Mouse (Mus musculus) heart, postnatal 0 days (tissue): Measurements from ENCODE around the gene Atp6v1f.

Experiments
- CTCF ChIP-seq: IDR thresholded peaks from 2 replicates; pipeline ENCODE4 v1.5.1; 2016; ENCODE audit warnings: antibody characterized with exemption, control low read depth, low read depth
- EP300 ChIP-seq: IDR thresholded peaks from 2 replicates; pipeline ENCODE4 v1.6.1; 2016; ENCODE audit warnings: antibody characterized with exemption, low read depth

- TF ChIP-seq CTCF: no peak
- TF ChIP-seq EP300: no peak
Measured at GRCm38 (mm10) chr6:29496270-29496669, 28.8 kb downstream of the Atp6v1f start.
